Mouse (Mus musculus) ES-Bruce4 (cell line): ENCODE data around the gene Gm17174. TPM values are rescaled to one million over a fixed set of nuclear protein-coding genes. Genes with fewer than 3 reads are reported as not detected.
"Not testable (repeated sequence)": the region's sequence is repeated elsewhere in the genome, so short reads cannot be mapped to it uniquely, and the experiment has no call there.

Experiments used
- H3K27ac ChIP-seq: 2 replicates; pipeline ENCODE4 v1.5.1; 2012; ENCODE audit warnings: low read length, inconsistent platforms; ENCODE audit not compliant: insufficient read depth
- H3K27me3 ChIP-seq: 2 replicates; pipeline ENCODE4 v1.6.1; 2012; ENCODE audit warnings: mild to moderate bottlenecking, low read length, inconsistent platforms; ENCODE audit not compliant: control insufficient read depth, poor library complexity, insufficient read depth, severe bottlenecking
- H3K36me3 ChIP-seq: 2 replicates; pipeline ENCODE4 v1.6.1; 2012; ENCODE audit warnings: inconsistent platforms, mild to moderate bottlenecking, low read length, moderate library complexity; ENCODE audit not compliant: control insufficient read depth, poor library complexity, insufficient read depth, severe bottlenecking
- H3K4me1 ChIP-seq: one replicate; pipeline ENCODE4 v1.8.1; 2011; ENCODE audit warnings: low read length; ENCODE audit not compliant: control insufficient read depth, insufficient read depth
- H3K4me3 ChIP-seq: 2 replicates; pipeline ENCODE4 v1.5.1; 2011; ENCODE audit warnings: low read depth, mild to moderate bottlenecking, low read length
- H3K9ac ChIP-seq: 2 replicates; pipeline ENCODE4 v1.6.1; 2012; ENCODE audit warnings: low read depth, mild to moderate bottlenecking, inconsistent platforms; ENCODE audit not compliant: poor library complexity, severe bottlenecking
- H3K9me3 ChIP-seq: replicated peaks from 2 replicates; pipeline ENCODE4 v1.6.1; 2012; ENCODE audit warnings: mild to moderate bottlenecking, low read length, inconsistent platforms; ENCODE audit not compliant: control insufficient read depth, poor library complexity, insufficient read depth, severe bottlenecking
- CTCF ChIP-seq: IDR thresholded peaks from one replicate; pipeline ENCODE4 v1.8.1; 2011; ENCODE audit warnings: low read depth, low read length
- EP300 ChIP-seq: IDR thresholded peaks from 2 replicates; pipeline ENCODE4 v1.6.1; 2011; ENCODE audit warnings: low read depth, low read length; ENCODE audit not compliant: insufficient read depth
- POLR2A ChIP-seq: IDR thresholded peaks from one replicate; pipeline ENCODE4 v1.8.1; 2011; ENCODE audit warnings: low read length; ENCODE audit not compliant: insufficient read depth
- polyA plus RNA-seq: library from polyadenylated mRNA; stranded (reverse); fragments of >200 nt; gene quantifications from 2 replicates; pipeline ENCODE4 v1.2.4, GENCODE M21; 2011; ENCODE audit warnings: low read depth; ENCODE audit not compliant: missing spikeins, insufficient read depth, insufficient read length

The Gm17174 gene
- polyA plus RNA-seq, result not detected in 2 replicates

GRCm38 (mm10) chr14:51592039-51592438, at the start of gene Gm17174:
Gene Gm17174 (minus strand): TSS chr14:51592139.
- not testable (repeated sequence) for H3K9ac ChIP-seq, H3K27me3 ChIP-seq, H3K9me3 ChIP-seq, H3K4me3 ChIP-seq, H3K4me1 ChIP-seq, H3K27ac ChIP-seq, H3K36me3 ChIP-seq

DNA sequence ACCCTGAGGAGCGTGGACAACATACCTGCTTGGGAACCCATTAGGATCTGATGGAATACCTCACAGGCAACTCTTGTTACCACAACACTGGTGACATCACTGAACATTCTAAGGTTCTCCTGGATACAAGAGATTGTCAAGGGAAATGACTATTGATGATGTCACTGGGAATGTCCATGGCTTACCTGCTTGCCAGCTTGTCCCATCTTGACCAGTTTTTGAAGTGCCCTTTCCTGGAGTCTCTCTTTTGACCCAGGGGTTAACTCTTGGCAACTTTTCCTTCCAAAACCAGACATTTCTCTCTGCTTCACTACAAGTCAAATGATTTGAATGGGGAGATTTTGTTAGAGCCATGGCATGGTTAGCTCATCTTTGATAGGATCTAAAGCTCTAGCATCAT, 43.6 kb upstream of the Gm17174 start, which contains the start of gene Gm4181:
TSS of gene Gm4181 (minus strand) at position 101 of the 400 bp plus-strand sequence.
- H3K9me3 ChIP-seq, H3K9ac ChIP-seq, H3K27me3 ChIP-seq, H3K4me1 ChIP-seq, H3K27ac ChIP-seq, H3K36me3 ChIP-seq, H3K4me3 ChIP-seq: not testable (repeated sequence)

- not testable (repeated sequence) for H3K9ac ChIP-seq, H3K27me3 ChIP-seq, H3K4me1 ChIP-seq, H3K9me3 ChIP-seq, H3K27ac ChIP-seq, H3K36me3 ChIP-seq, H3K4me3 ChIP-seq
Measured at GRCm38 (mm10) chr14:51632426-51632825, 40.5 kb upstream of the Gm17174 start.

DNA sequence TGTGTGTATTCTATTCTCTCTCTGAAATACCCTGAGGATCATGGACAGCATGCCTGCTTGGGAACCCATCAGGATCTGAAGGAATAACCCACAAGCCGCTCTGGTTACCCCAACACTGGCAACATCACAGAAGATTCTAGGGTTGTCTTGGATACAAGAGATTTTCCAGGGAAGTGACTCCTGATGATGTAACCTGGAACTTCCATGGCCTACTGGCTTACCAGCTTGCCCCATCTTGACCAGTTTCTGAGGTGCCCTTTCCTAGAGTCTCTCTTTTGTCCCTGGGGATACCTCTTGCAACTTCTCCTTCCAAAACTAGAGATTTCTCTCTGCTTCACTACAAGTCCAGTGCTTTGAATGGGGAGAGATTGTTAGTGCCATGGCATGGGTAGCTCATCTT, 19.3 kb upstream of the Gm17174 start, which contains the start of gene Gm17078:
TSS of gene Gm17078 (minus strand) at position 101 of the 400 bp plus-strand sequence.
- Histone ChIP-seq H3K27ac (no peak within 1 kb of the TSS), H3K4me3 (no peak within 1 kb of the TSS), H3K9ac (no peak within 1 kb of the TSS), H3K9me3 (no peaks in the 10 kb centered on the region), H3K36me3 (no peaks in the 10 kb centered on the region), H3K4me1 (no peaks in the 10 kb centered on the region), H3K27me3 (no peaks in the 10 kb centered on the region)
- TF ChIP-seq POLR2A (no peak), EP300 (no peak), CTCF (no peak)

GRCm38 (mm10) chr14:51573963-51574362, 18.0 kb downstream of the Gm17174 start, which contains the start of gene Gm17175:
Gene Gm17175 (minus strand): TSS chr14:51574063.
- H3K4me1 ChIP-seq, H3K9ac ChIP-seq, H3K27me3 ChIP-seq, H3K36me3 ChIP-seq, H3K4me3 ChIP-seq, H3K27ac ChIP-seq, H3K9me3 ChIP-seq: not testable (repeated sequence)

DNA sequence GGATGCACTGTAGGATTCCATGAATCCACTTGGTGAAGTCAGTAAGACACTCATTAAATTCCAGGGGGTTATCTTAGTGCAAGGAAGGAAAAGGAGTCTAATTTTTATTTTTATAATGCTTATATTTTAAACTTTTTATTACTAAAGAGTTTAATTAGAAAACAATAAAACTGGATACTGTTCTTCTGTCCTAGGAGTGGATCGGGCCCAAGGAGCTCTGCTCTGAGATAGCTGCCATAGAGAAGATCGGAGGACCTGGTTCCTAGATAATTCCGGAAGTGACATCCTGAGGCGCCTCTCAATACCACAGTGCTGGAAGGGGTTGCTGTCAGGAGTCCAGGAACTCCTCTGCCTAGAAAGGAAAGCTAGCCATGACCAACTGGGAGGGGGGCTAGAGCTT, 39.4 kb downstream of the Gm17174 start, which contains the start of gene Gm5622:
TSS of gene Gm5622 (plus strand) at position 301 of the 400 bp plus-strand sequence.
- Histone ChIP-seq H3K9me3 (peaks cover 4% of the 10 kb centered on the region), H3K4me1 (no peaks in the 10 kb centered on the region), H3K27me3 (no peaks in the 10 kb centered on the region), H3K9ac (no peak within 1 kb of the TSS), H3K27ac (no peak within 1 kb of the TSS), H3K4me3 (no peak within 1 kb of the TSS), H3K36me3 (no peaks in the 10 kb centered on the region)
- TF ChIP-seq EP300 (no peak), POLR2A (no peak), CTCF (no peak)

Other genes starting within 250 kb of the Gm17174 start
- not detected in 2 replicates for gene Gm7247, start 230.4 kb downstream of the Gm17174 start, polyA plus RNA-seq
- not detected in 2 replicates for gene Vmn2r88, start 181.3 kb downstream of the Gm17174 start, polyA plus RNA-seq
- gene Vmn2r89, start 140.3 kb downstream of the Gm17174 start, polyA plus RNA-seq, result 0.12 TPM in 1 of 2 replicates, not detected in the other
- gene Gm5622, start 39.3 kb downstream of the Gm17174 start, polyA plus RNA-seq, result not detected in 2 replicates
- gene Gm17175, start 18.1 kb downstream of the Gm17174 start, polyA plus RNA-seq, result not detected in 2 replicates
- gene Gm17078, start 19.2 kb upstream of the Gm17174 start, polyA plus RNA-seq, result not detected in 2 replicates
- gene Gm4181, start 43.5 kb upstream of the Gm17174 start, polyA plus RNA-seq, result not detected in 2 replicates
- gene Gm17079, start 103.3 kb upstream of the Gm17174 start, polyA plus RNA-seq, result not detected in 2 replicates
- not detected in 2 replicates for gene Gm5800, start 125.0 kb upstream of the Gm17174 start, polyA plus RNA-seq
- not detected in 2 replicates for gene Ang4, start 181.5 kb upstream of the Gm17174 start, polyA plus RNA-seq
- not detected in 2 replicates for gene AY358078, start 207.9 kb upstream of the Gm17174 start, polyA plus RNA-seq